Mouse (Mus musculus): ENCODE measurements around the gene Lama1.

- TF ChIP-seq CTCF (IDR thresholded peaks at IDR 0.05; ENCODE audit: borderline replicate concordance, insufficient read depth, low read length), result no peak
- no peak for TF ChIP-seq POLR2A (IDR thresholded peaks at IDR 0.05; ENCODE audit: low read depth, low read length)
Measured at GRCm38 (mm10) chr17:67707793-67708364, 10.8 kb downstream of the Lama1 start.
